Mouse (Mus musculus) hindbrain, embryonic 16.5 days (tissue): ENCODE measurements around the gene Wasf3. TPM values are rescaled to one million over a fixed set of nuclear protein-coding genes. Genes with fewer than 3 reads are reported as not detected.

Experiments used
- ATAC-seq: fragments of 200-750 bp; cut with Nextera tagmentation; 2 replicates; pipeline ENCODE4 v1.8.0; 2017; ENCODE audit warnings: moderate TSS enrichment, moderate library complexity
- H3K27ac ChIP-seq: fragments of 300-500 bp; sonication (generic); 2 replicates; pipeline ENCODE4 v1.5.1; 2014; ENCODE audit warnings: low read depth, mild to moderate bottlenecking, control low read depth, low read length, moderate library complexity
- H3K27me3 ChIP-seq: fragments of 300-500 bp; sonication (generic); replicated peaks from 2 replicates; pipeline ENCODE4 v1.6.1; 2014; ENCODE audit warnings: low read length; ENCODE audit not compliant: control insufficient read depth, insufficient read depth
- H3K36me3 ChIP-seq: fragments of 300-500 bp; sonication (generic); 2 replicates; pipeline ENCODE4 v1.6.1; 2014; ENCODE audit warnings: mild to moderate bottlenecking, low read length, moderate library complexity, mixed read lengths; ENCODE audit not compliant: control insufficient read depth, insufficient read depth
- H3K4me1 ChIP-seq: fragments of 300-500 bp; sonication (generic); 2 replicates; pipeline ENCODE4 v1.6.1; 2014; ENCODE audit warnings: low read depth, low read length; ENCODE audit not compliant: control insufficient read depth, insufficient read depth
- H3K4me2 ChIP-seq: fragments of 300-500 bp; sonication (generic); 2 replicates; pipeline ENCODE4 v1.6.1; 2014; ENCODE audit warnings: mild to moderate bottlenecking, low read length, control low read depth, moderate library complexity
- H3K4me3 ChIP-seq: fragments of 300-500 bp; sonication (generic); 2 replicates; pipeline ENCODE4 v1.5.1; 2014; ENCODE audit warnings: mild to moderate bottlenecking, low read length, control low read depth, moderate library complexity
- H3K9ac ChIP-seq: fragments of 300-500 bp; sonication (generic); 2 replicates; pipeline ENCODE4 v1.6.1; 2014; ENCODE audit warnings: low read depth, mild to moderate bottlenecking, control low read depth, low read length, moderate library complexity
- H3K9me3 ChIP-seq: fragments of 300-500 bp; sonication (generic); 2 replicates; pipeline ENCODE4 v1.6.1; 2014; ENCODE audit warnings: mild to moderate bottlenecking, low read length, moderate library complexity; ENCODE audit not compliant: control insufficient read depth
- WGBS: fragments of 180-500 bp; shearing (Covaris S2); extraction: QIAGEN DNeasy Blood & Tissue Kit; methylation state at CpG from one replicate; pipeline ENCODE4 v1.1.7; 2014; 5-methylcytosine and 5-hydroxymethylcytosine counted together
- polyA plus RNA-seq: library from polyadenylated mRNA; unstranded; fragments of >200 nt; fragmentation: Nextera tagmentation; extraction: Ambion mirVana; gene quantifications from 2 replicates; pipeline ENCODE4 v1.2.1, GENCODE M21; 2015

Gene Wasf3
- polyA plus RNA-seq, 1 experiment from 2014 or later, result 19.3 TPM

- ATAC-seq, result no peak
- Histone ChIP-seq H3K9me3 (no peaks in the 10 kb centered on the region), H3K4me1 (no peaks in the 10 kb centered on the region), H3K4me2 (no peak overlapping the region), H3K27me3 (no peaks in the 10 kb centered on the region), H3K4me3 (no peak overlapping the region), H3K36me3 (0 out of 2 replicates have a peak, but pooled peaks cover 3% of the 10 kb centered on the region), H3K27ac (no peak overlapping the region), H3K9ac (no peak overlapping the region)
- WGBS, result 91% methylated on average over 2 of the region's 2 CpGs
Observed at GRCm38 (mm10) chr5:146446633-146447032, 61.8 kb downstream of the Wasf3 start.

- 63% methylated on average over 11 of the region's 11 CpGs for WGBS
- Histone ChIP-seq H3K4me2 (no peak overlapping the region), H3K4me3 (no peak overlapping the region), H3K36me3 (peaks cover 11% of the 10 kb centered on the region; the same call in 1 of the 2 replicates), H3K27me3 (no peaks in the 10 kb centered on the region), H3K9me3 (no peaks in the 10 kb centered on the region), H3K27ac (no peak overlapping the region), H3K4me1 (no peaks in the 10 kb centered on the region), H3K9ac (no peak overlapping the region)
- no peak for ATAC-seq
Observed at GRCm38 (mm10) chr5:146451592-146452254, 66.9 kb downstream of the Wasf3 start.

- no peak overlapping the region for H3K9ac ChIP-seq
- H3K9me3 ChIP-seq, result no peaks in the 10 kb centered on the region
- H3K4me1 ChIP-seq, result no peaks in the 10 kb centered on the region
- peaks cover 12% of the 10 kb centered on the region; the same call in 1 of the 2 replicates for H3K36me3 ChIP-seq
- no peaks in the 10 kb centered on the region for H3K27me3 ChIP-seq
- H3K4me3 ChIP-seq, result no peak overlapping the region
- ATAC-seq, result no peak
- WGBS, result 83% methylated on average over 6 of the region's 6 CpGs
- no peak overlapping the region for H3K27ac ChIP-seq
- no peak overlapping the region for H3K4me2 ChIP-seq
Observed at GRCm38 (mm10) chr5:146453556-146453955, 68.8 kb downstream of the Wasf3 start.

- peaks cover 12% of the 10 kb centered on the region for H3K36me3 ChIP-seq
- no peak overlapping the region for H3K4me2 ChIP-seq
- H3K27ac ChIP-seq, result no peak overlapping the region
- WGBS, result 87% methylated on average over 8 of the region's 8 CpGs
- H3K4me3 ChIP-seq, result no peak overlapping the region
- H3K4me1 ChIP-seq, result no peaks in the 10 kb centered on the region
- H3K9me3 ChIP-seq, result no peaks in the 10 kb centered on the region
- H3K9ac ChIP-seq, result no peak overlapping the region
- H3K27me3 ChIP-seq, result no peaks in the 10 kb centered on the region
- ATAC-seq, result no peak
Observed at GRCm38 (mm10) chr5:146461612-146462011, 76.8 kb downstream of the Wasf3 start.

GRCm38 (mm10) chr5:146466663-146467062 is 81.9 kb downstream of the Wasf3 start:
- ATAC-seq, result no peak
- Histone ChIP-seq H3K9ac (no peak overlapping the region), H3K27me3 (no peaks in the 10 kb centered on the region), H3K4me3 (no peak overlapping the region), H3K27ac (no peak overlapping the region), H3K4me1 (no peaks in the 10 kb centered on the region), H3K36me3 (peaks cover 17% of the 10 kb centered on the region; the same call in 1 of the 2 replicates), H3K9me3 (no peaks in the 10 kb centered on the region), H3K4me2 (no peak overlapping the region)
- 95% methylated on average over 19 of the region's 19 CpGs for WGBS

- peak; percentile 30; the same call in 1 of the 2 replicates for ATAC-seq
- H3K27ac ChIP-seq, result no peak overlapping the region
Observed at GRCm38 (mm10) chr5:146468311-146468710, 83.5 kb downstream of the Wasf3 start.

GRCm38 (mm10) chr5:146470821-146471220 is 86.0 kb downstream of the Wasf3 start:
- Histone ChIP-seq H3K4me1 (no peaks in the 10 kb centered on the region), H3K4me2 (no peak overlapping the region), H3K36me3 (peaks cover 19% of the 10 kb centered on the region; the same call in 1 of the 2 replicates), H3K9me3 (no peaks in the 10 kb centered on the region), H3K27ac (no peak overlapping the region), H3K9ac (no peak overlapping the region), H3K27me3 (no peaks in the 10 kb centered on the region), H3K4me3 (no peak overlapping the region)
- WGBS, result 87% methylated on average over 9 of the region's 9 CpGs
- ATAC-seq, result no peak

More at GRCm38 (mm10) chr5:146468311-146468710, 83.5 kb downstream of the Wasf3 start:
- peaks cover 16% of the 10 kb centered on the region; the same call in 1 of the 2 replicates for H3K36me3 ChIP-seq
- H3K4me1 ChIP-seq, result no peaks in the 10 kb centered on the region
- H3K27me3 ChIP-seq, result no peaks in the 10 kb centered on the region
- 82% methylated on average over 9 of the region's 9 CpGs for WGBS
- no peak overlapping the region for H3K4me2 ChIP-seq
- H3K9me3 ChIP-seq, result no peaks in the 10 kb centered on the region
- no peak overlapping the region for H3K4me3 ChIP-seq
- no peak overlapping the region for H3K9ac ChIP-seq

- Histone ChIP-seq H3K9me3 (no peaks in the 10 kb centered on the region), H3K4me2 (no peak overlapping the region), H3K4me1 (no peaks in the 10 kb centered on the region), H3K27ac (no peak overlapping the region), H3K36me3 (peaks cover 19% of the 10 kb centered on the region; the same call in 1 of the 2 replicates), H3K9ac (no peak overlapping the region), H3K27me3 (no peaks in the 10 kb centered on the region), H3K4me3 (no peak overlapping the region)
- no peak for ATAC-seq
- 92% methylated on average over 5 of the region's 5 CpGs for WGBS
Observed at GRCm38 (mm10) chr5:146471311-146471710, 86.5 kb downstream of the Wasf3 start.

- Histone ChIP-seq H3K4me1 (no peaks in the 10 kb centered on the region), H3K27ac (no peak overlapping the region), H3K9ac (no peak overlapping the region), H3K27me3 (no peaks in the 10 kb centered on the region), H3K4me2 (no peak overlapping the region), H3K4me3 (no peak overlapping the region), H3K36me3 (peaks cover 16% of the 10 kb centered on the region; the same call in 1 of the 2 replicates), H3K9me3 (no peaks in the 10 kb centered on the region)
- ATAC-seq, result no peak
- 93% methylated on average over 12 of the region's 12 CpGs for WGBS
Observed at GRCm38 (mm10) chr5:146471821-146472220, 87.0 kb downstream of the Wasf3 start.
